Mouse (Mus musculus): ENCODE results near the gene Capn12. TPM values are rescaled to one million over a fixed set of nuclear protein-coding genes. Genes with fewer than 3 reads are reported as not detected.

The Capn12 gene
- polyA plus RNA-seq, 1 experiment from 2014 or later = 0.22 TPM

DNA sequence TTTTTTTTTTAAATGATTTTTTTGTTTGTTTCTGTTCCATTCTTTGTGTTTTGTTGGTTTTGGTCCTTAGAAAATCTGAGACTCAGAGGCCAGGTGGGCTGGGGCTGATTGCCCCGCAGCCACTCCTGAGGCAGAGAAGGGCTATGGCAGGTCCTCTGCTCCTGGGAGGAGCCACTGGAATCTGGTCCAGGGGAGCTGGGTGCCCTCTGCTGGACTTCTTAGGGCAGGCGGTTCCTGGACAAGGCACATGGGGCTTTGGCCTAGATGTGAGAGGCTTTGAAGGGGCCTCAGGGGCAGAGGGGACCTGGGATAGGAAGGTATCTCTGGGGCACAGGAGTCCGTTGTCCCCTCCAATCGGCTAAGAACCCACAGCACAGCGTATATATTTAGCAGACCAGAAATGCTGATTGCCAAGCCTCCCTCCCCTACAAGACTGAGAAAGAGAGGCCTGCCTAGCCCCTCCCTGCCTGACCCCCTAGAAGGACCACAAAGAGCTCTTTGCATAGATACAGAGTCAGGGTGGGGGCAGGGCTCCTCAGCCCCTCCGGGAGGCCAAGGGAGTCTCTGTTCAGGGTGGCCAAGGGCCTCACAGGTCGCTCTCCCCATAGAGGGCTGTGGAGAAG is 12.5 kb downstream of the Capn12 start:
- Histone ChIP-seq H3K36me3 (ENCODE audit: inconsistent target) (peaks cover 58% of the 10 kb centered on the region), H3K27ac (no peak overlapping the region), H3K79me2 (ENCODE audit: inconsistent target) (no peaks in the 10 kb centered on the region), H3K4me3 (ENCODE audit: inconsistent target) (no peak overlapping the region)
- WGBS (ENCODE audit: missing documents) = 83% methylated on average over 7 of the region's 7 CpGs

- Histone ChIP-seq H3K4me3 (ENCODE audit: inconsistent target) (no peak overlapping the region), H3K79me2 (ENCODE audit: inconsistent target) (no peaks in the 10 kb centered on the region), H3K27ac (no peak overlapping the region), H3K36me3 (ENCODE audit: inconsistent target) (peaks cover 66% of the 10 kb centered on the region)
- WGBS (ENCODE audit: missing documents) = 80% methylated on average over 5 of the region's 5 CpGs
Observed at GRCm38 (mm10) chr7:28894942-28895341, 13.7 kb downstream of the Capn12 start.

DNA sequence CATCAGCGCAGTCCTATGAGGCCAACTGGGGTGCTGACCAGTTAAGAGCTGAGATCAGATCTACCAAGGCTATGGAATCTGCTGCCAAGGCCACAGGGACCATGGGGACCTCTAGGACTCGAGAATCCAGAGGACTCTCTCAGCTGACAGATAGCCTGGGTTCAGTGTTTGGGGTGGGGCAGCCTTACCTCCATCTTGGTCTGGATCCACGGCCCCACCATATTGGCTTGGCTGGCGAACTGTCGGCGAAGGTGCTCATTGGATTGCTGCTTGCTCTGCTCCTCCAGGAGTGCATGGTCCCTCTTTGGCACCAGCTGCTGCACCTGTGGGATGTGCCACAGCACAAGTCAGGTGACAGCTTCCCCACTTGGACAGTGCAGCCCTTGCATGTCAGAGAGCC is 16.4 kb downstream of the Capn12 start:
- H3K4me3 ChIP-seq (ENCODE audit: inconsistent target) = no peak overlapping the region
- peaks cover 92% of the 10 kb centered on the region for H3K36me3 ChIP-seq (ENCODE audit: inconsistent target)
- no peak overlapping the region for H3K27ac ChIP-seq
- no peaks in the 10 kb centered on the region for H3K79me2 ChIP-seq (ENCODE audit: inconsistent target)
- WGBS (ENCODE audit: missing documents) = 93% methylated on average over 6 of the region's 6 CpGs

- 92% methylated on average over 4 of the region's 4 CpGs for WGBS (ENCODE audit: missing documents)
- H3K27ac ChIP-seq = no peak overlapping the region
- no peak overlapping the region for H3K4me3 ChIP-seq (ENCODE audit: inconsistent target)
- H3K79me2 ChIP-seq (ENCODE audit: inconsistent target) = no peaks in the 10 kb centered on the region
- H3K36me3 ChIP-seq (ENCODE audit: inconsistent target) = peaks cover 95% of the 10 kb centered on the region
Observed at GRCm38 (mm10) chr7:28899972-28900371, 18.8 kb downstream of the Capn12 start.

DNA sequence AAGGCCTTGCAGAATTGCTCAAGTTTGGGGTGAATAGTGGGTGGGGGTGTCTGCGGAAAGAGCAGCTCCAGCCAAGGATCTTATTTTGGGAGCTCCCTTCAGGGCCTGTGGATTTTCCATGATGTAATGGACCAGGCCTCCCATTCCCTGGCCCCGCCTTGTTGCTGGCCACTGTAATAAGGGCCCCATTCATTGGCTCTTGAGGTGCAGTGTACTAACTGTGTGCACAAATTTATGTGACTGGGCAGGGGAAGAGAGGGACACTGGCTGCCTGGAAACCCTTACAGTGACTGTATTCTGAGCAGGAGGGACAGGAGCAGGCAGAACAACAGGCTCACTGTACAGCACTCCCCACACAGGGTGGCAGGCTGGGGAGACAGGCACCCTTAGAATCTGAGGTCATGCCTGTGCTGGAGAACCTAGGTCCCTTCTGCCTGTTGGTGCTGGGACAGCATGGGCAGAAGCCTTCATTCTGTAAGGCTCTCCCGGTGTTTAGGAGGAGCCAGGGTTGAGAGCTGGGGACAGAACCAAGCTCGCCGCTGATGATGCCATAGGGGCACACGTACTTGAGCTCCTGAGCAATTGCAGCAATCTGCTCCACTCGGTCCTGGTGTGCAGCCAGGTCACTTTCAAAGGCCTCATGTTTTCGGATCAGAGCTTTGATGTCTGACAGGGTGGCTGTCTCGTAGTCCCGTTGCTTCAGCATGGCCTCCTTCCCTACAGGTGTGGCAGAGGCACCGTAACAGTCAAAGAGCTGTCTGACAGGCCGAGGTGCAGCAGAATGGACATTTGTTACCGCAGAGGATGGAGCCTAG is 20.3 kb downstream of the Capn12 start:
- H3K27ac ChIP-seq = no peak overlapping the region

GRCm38 (mm10) chr7:28902180-28902579 is 21.0 kb downstream of the Capn12 start:
- 96% methylated on average over 6 of the region's 6 CpGs for WGBS (ENCODE audit: missing documents)
- Histone ChIP-seq H3K79me2 (ENCODE audit: inconsistent target) (peaks cover 19% of the 10 kb centered on the region; the same call in 1 of the 2 replicates), H3K36me3 (ENCODE audit: inconsistent target) (peaks cover 86% of the 10 kb centered on the region), H3K4me3 (ENCODE audit: inconsistent target) (no peak overlapping the region), H3K27ac (no peak overlapping the region)

More for the DNA sequence above, 20.3 kb downstream of the Capn12 start:
- peaks cover 15% of the 10 kb centered on the region; the same call in 1 of the 2 replicates for H3K79me2 ChIP-seq (ENCODE audit: inconsistent target)
- 94% methylated on average over 13 of the region's 13 CpGs for WGBS (ENCODE audit: missing documents)
- no peak overlapping the region for H3K4me3 ChIP-seq (ENCODE audit: inconsistent target)
- peaks cover 92% of the 10 kb centered on the region for H3K36me3 ChIP-seq (ENCODE audit: inconsistent target)

GRCm38 (mm10) chr7:28902809-28903208 is 21.6 kb downstream of the Capn12 start:
- Histone ChIP-seq H3K36me3 (ENCODE audit: inconsistent target) (peaks cover 79% of the 10 kb centered on the region), H3K27ac (no peak overlapping the region), H3K79me2 (ENCODE audit: inconsistent target) (peaks cover 19% of the 10 kb centered on the region; the same call in 1 of the 2 replicates), H3K4me3 (ENCODE audit: inconsistent target) (no peak overlapping the region)
- 96% methylated on average over 3 of the region's 3 CpGs for WGBS (ENCODE audit: missing documents)

DNA sequence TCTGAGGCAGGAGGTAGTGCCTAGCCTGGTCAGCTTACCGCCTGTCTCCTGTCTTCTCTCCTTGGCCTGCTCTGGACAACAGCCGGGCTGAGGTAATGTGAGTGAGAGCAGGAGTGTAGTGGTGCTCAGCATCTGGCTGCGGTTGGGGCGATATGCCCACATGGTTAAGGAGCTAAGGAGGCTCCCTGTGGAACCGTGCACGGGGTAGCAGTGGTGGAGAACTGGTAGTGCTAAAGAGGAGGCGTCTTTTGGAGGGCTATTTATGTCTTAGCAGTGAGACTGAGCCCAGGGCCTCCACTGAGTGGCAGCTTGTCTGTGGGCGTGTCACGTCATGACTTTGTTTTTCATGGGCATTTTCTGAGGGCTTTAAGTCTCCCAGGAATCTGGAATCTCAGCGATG is 22.6 kb downstream of the Capn12 start:
- Histone ChIP-seq H3K27ac (no peak overlapping the region), H3K79me2 (ENCODE audit: inconsistent target) (peaks cover 19% of the 10 kb centered on the region; the same call in 1 of the 2 replicates), H3K4me3 (ENCODE audit: inconsistent target) (no peak overlapping the region), H3K36me3 (ENCODE audit: inconsistent target) (peaks cover 70% of the 10 kb centered on the region)
- WGBS (ENCODE audit: missing documents) = 93% methylated on average over 10 of the region's 10 CpGs

DNA sequence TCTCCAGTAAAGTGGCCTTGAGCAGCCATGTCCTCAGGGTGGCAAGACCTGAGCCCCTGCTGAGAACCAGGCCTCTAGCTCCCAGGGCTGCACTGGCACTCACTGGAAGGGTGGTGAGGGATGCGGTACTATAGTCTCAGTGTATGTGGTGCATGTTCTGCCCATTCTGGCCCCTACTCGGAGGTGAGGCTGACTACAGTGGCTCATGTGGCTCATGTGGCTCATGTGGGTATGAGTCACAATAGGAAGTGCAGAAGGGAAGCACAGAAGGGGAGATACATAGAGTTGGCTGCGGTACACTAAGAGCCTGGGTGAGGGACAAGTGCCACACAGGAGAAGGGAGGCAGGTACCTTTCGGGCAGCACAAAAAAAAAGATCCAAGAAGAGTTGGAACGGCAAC is 26.0 kb downstream of the Capn12 start:
- WGBS (ENCODE audit: missing documents) = 49% methylated on average over 4 of the region's 5 CpGs
- Histone ChIP-seq H3K79me2 (ENCODE audit: inconsistent target) (peaks cover 19% of the 10 kb centered on the region; the same call in 1 of the 2 replicates), H3K4me3 (ENCODE audit: inconsistent target) (peak overlapping the region; percentile 2; the same call in 1 of the 2 replicates), H3K27ac (peak overlapping the region; percentile 97), H3K36me3 (ENCODE audit: inconsistent target) (peaks cover 66% of the 10 kb centered on the region)

- H3K79me2 ChIP-seq (ENCODE audit: inconsistent target) = peaks cover 4% of the 10 kb centered on the region; the same call in 1 of the 2 replicates
- H3K36me3 ChIP-seq (ENCODE audit: inconsistent target) = peaks cover 68% of the 10 kb centered on the region
- no peak overlapping the region for H3K27ac ChIP-seq
- WGBS (ENCODE audit: missing documents) = 85% methylated on average over 4 of the region's 4 CpGs
- H3K4me3 ChIP-seq (ENCODE audit: inconsistent target) = no peak overlapping the region
Observed at GRCm38 (mm10) chr7:28911632-28912031, 30.4 kb downstream of the Capn12 start.

DNA sequence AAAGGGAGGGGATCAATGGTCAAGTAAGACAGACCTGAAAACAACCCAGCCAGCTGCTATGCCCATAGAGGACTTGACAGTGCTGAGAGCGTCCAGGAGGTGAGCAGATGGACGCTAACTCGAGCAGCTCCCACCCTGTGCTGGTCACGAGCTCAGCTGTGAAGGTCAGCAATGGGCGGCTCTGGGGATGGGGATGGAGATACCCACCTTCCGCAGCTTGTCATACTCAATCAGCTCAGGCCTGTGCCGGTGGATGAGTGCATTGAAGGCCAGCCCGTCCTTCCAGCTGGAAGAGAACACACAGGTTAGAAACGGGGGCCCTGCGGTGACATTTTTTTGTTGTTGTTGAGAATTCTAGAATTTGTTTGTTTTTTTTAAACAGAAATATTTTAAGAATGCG is 31.9 kb downstream of the Capn12 start:
- Histone ChIP-seq H3K4me3 (ENCODE audit: inconsistent target) (no peak overlapping the region), H3K79me2 (ENCODE audit: inconsistent target) (no peaks in the 10 kb centered on the region), H3K27ac (no peak overlapping the region), H3K36me3 (ENCODE audit: inconsistent target) (peaks cover 75% of the 10 kb centered on the region)
- 89% methylated on average over 11 of the region's 11 CpGs for WGBS (ENCODE audit: missing documents)

DNA sequence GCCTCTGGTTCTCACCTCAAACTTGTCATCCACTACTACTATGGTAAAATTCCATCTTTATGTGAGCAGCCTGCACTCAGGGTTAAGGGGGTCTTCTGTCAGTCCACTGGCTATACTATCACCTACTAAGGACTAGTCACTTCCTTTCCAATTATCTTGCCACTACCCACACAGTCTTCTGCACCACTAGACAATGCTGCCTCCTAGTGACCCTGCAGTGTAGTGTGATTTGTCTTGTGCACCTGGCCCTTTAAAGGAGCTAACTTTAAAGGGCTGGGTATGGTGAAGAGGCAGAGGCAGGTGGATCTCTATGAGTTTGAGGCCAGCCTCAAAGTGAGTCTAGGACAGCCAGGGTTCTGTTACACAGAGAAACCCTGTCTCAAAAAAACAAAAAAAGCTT is 35.3 kb downstream of the Capn12 start:
- no peak overlapping the region for H3K27ac ChIP-seq
- H3K4me3 ChIP-seq (ENCODE audit: inconsistent target) = no peak overlapping the region
- H3K36me3 ChIP-seq (ENCODE audit: inconsistent target) = peaks cover 72% of the 10 kb centered on the region
- H3K79me2 ChIP-seq (ENCODE audit: inconsistent target) = peaks cover 27% of the 10 kb centered on the region

GRCm38 (mm10) chr7:28917503-28918426 is 36.5 kb downstream of the Capn12 start:
- no peak overlapping the region for H3K4me3 ChIP-seq (ENCODE audit: inconsistent target)
- H3K36me3 ChIP-seq (ENCODE audit: inconsistent target) = peaks cover 59% of the 10 kb centered on the region
- peaks cover 40% of the 10 kb centered on the region for H3K79me2 ChIP-seq (ENCODE audit: inconsistent target)
- H3K27ac ChIP-seq = no peak overlapping the region
- WGBS (ENCODE audit: missing documents) = 84% methylated on average over 9 of the region's 10 CpGs

DNA sequence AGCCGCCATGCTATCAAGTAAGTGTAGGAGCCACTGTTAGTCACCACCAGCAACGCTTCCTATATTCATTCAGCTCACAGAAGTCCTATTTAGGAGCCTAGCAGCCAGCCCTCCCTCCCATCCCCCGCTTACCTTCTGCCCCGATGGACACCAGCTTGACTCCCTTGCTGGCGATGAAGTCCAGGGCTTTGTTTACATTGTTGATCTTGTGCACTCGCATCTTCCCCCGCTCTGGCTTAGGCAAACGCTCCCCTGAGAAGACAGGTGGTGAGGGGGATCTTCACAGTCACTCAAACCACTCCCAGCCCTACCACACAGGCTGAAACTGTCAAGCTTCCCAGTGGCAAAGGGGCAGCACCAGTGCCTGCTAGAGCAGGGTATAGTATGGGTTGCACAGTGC is 37.3 kb downstream of the Capn12 start:
- Histone ChIP-seq H3K27ac (no peak overlapping the region), H3K36me3 (ENCODE audit: inconsistent target) (peaks cover 53% of the 10 kb centered on the region), H3K4me3 (ENCODE audit: inconsistent target) (no peak overlapping the region), H3K79me2 (ENCODE audit: inconsistent target) (peaks cover 47% of the 10 kb centered on the region)
- WGBS (ENCODE audit: missing documents) = 94% methylated on average over 7 of the region's 8 CpGs

All from macrophage (primary cell).